Mouse (Mus musculus) intestine, postnatal 0 days (tissue): ENCODE measurements around the gene Angpt4. TPM values are rescaled to one million over a fixed set of nuclear protein-coding genes. Genes with fewer than 3 reads are reported as not detected.

Experiments
- ATAC-seq: fragments of 200-750 bp; cut with Nextera tagmentation; 2 replicates; pipeline ENCODE4 v1.8.0; 2017; ENCODE audit warnings: mild to moderate bottlenecking, moderate TSS enrichment, moderate library complexity
- H3K27ac ChIP-seq: fragments of 300-500 bp; sonication (generic); 2 replicates; pipeline ENCODE4 v1.5.1; 2014; ENCODE audit warnings: mild to moderate bottlenecking, low read depth, low read length, moderate library complexity
- H3K27me3 ChIP-seq: fragments of 300-500 bp; sonication (generic); replicated peaks from 2 replicates; pipeline ENCODE4 v1.6.1; 2014; ENCODE audit warnings: low read length, mixed read lengths; ENCODE audit not compliant: control insufficient read depth, insufficient read depth
- H3K36me3 ChIP-seq: fragments of 300-500 bp; sonication (generic); 2 replicates; pipeline ENCODE4 v1.6.1; 2014; ENCODE audit warnings: mild to moderate bottlenecking, moderate library complexity; ENCODE audit not compliant: control insufficient read depth, insufficient read depth
- H3K4me1 ChIP-seq: fragments of 300-500 bp; sonication (generic); replicated peaks from 2 replicates; pipeline ENCODE4 v1.6.1; 2014; ENCODE audit warnings: antibody characterized with exemption, low read length, mixed read lengths; ENCODE audit not compliant: control insufficient read depth, insufficient read depth
- H3K4me2 ChIP-seq: fragments of 300-500 bp; sonication (generic); replicated peaks from 2 replicates; pipeline ENCODE4 v1.6.1; 2014; ENCODE audit warnings: low read depth, mild to moderate bottlenecking, moderate library complexity
- H3K4me3 ChIP-seq: fragments of 300-500 bp; sonication (generic); 2 replicates; pipeline ENCODE4 v1.5.1; 2014; ENCODE audit warnings: low read depth, low read length
- H3K9ac ChIP-seq: fragments of 300-500 bp; sonication (generic); 2 replicates; pipeline ENCODE4 v1.6.1; 2014; ENCODE audit warnings: mild to moderate bottlenecking, low read depth, low read length
- H3K9me3 ChIP-seq: fragments of 300-500 bp; sonication (generic); 2 replicates; pipeline ENCODE4 v1.6.1; 2016; ENCODE audit warnings: mixed run types; ENCODE audit not compliant: control insufficient read depth
- CTCF ChIP-seq: sonication (generic); IDR thresholded peaks from 2 replicates; pipeline ENCODE4 v1.5.1; 2016; ENCODE audit warnings: low read depth, mild to moderate bottlenecking, control low read depth, antibody characterized with exemption, moderate library complexity
- WGBS: fragments of 180-500 bp; shearing (Covaris S2); extraction: QIAGEN DNeasy Blood & Tissue Kit; methylation state at CpG from one replicate; pipeline ENCODE4 v1.1.7; 2014; 5-methylcytosine and 5-hydroxymethylcytosine counted together
- polyA plus RNA-seq: library from polyadenylated mRNA; unstranded; fragments of >200 nt; fragmentation: Nextera tagmentation; extraction: Ambion mirVana; gene quantifications from 2 replicates; pipeline ENCODE4 v1.2.1, GENCODE M21; 2015

Angpt4 gene
- polyA plus RNA-seq, 1 experiment from 2014 or later, result 0.27 TPM

DNA sequence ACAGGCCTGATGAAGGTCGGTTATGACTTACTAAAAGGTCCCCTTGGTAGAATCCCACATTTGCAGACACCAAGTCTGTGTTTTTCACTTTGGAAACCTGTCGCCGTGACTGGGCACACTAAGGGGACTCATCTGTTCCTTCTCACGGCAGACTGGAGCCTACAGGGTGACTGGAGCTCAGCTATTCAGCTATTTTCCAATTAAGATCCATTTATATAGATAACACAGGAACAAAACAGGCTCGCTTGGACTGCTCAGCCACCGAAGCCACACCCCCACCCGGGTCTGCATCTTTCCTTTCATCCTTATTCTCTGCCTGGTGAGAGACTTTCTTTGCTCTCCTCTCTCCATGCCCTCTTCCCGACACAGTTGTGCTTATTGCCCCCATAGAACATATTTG is 10.1 kb downstream of the Angpt4 start:
- H3K36me3 ChIP-seq, result no peaks in the 10 kb centered on the region
- no peak for ATAC-seq
- H3K9me3 ChIP-seq, result no peaks in the 10 kb centered on the region
- no peak overlapping the region for H3K27ac ChIP-seq
- H3K9ac ChIP-seq, result no peak overlapping the region
- H3K27me3 ChIP-seq, result no peaks in the 10 kb centered on the region
- H3K4me3 ChIP-seq, result no peak overlapping the region
- H3K4me1 ChIP-seq, result no peaks in the 10 kb centered on the region
- 65% methylated on average over 8 of the region's 8 CpGs for WGBS
- no peak overlapping the region for H3K4me2 ChIP-seq
- no peak for TF ChIP-seq CTCF

DNA sequence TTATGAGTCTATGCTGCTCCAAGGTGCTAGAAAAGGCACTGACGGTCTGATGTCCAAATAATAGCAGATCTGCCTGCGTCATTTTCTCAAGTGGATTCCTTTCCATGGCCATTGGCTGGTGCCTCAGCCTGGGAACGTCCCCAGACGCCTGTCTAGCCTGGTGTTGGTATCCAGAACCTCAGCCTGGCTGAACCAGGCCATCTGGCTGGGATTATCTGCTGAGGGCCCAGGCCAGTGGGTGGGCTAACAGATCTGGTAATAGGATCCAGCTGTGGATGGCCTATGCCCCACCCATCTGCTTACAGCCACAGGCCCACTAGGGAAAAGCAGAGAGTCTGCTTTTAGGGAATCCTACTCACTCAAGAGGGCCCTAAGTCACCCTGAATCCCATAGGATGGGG is 10.6 kb downstream of the Angpt4 start:
- H3K27me3 ChIP-seq, result no peaks in the 10 kb centered on the region
- no peak overlapping the region for H3K4me2 ChIP-seq
- WGBS, result 48% methylated on average over 4 of the region's 4 CpGs
- no peak for TF ChIP-seq CTCF
- no peaks in the 10 kb centered on the region for H3K9me3 ChIP-seq
- H3K36me3 ChIP-seq, result no peaks in the 10 kb centered on the region
- no peak overlapping the region for H3K4me3 ChIP-seq
- no peak overlapping the region for H3K9ac ChIP-seq
- no peak for ATAC-seq
- H3K4me1 ChIP-seq, result no peaks in the 10 kb centered on the region
- H3K27ac ChIP-seq, result no peak overlapping the region

- H3K4me2 ChIP-seq, result no peak overlapping the region
- H3K9me3 ChIP-seq, result no peaks in the 10 kb centered on the region
- no peaks in the 10 kb centered on the region for H3K4me1 ChIP-seq
- H3K9ac ChIP-seq, result no peak overlapping the region
- H3K27ac ChIP-seq, result no peak overlapping the region
- H3K36me3 ChIP-seq, result no peaks in the 10 kb centered on the region
- no peak overlapping the region for H3K4me3 ChIP-seq
- WGBS, result 86% methylated on average over 7 of the region's 7 CpGs
- no peak for ATAC-seq
- no peak for TF ChIP-seq CTCF
- H3K27me3 ChIP-seq, result no peaks in the 10 kb centered on the region
These were observed 13.3 kb downstream of the Angpt4 start for GRCm38 (mm10) chr2:151924276-151924675.

- H3K9ac ChIP-seq, result no peak overlapping the region
- H3K27ac ChIP-seq, result no peak overlapping the region
- H3K36me3 ChIP-seq, result no peaks in the 10 kb centered on the region
- no peaks in the 10 kb centered on the region for H3K9me3 ChIP-seq
- WGBS, result 46% methylated on average over 4 of the region's 4 CpGs
- TF ChIP-seq CTCF, result no peak
- H3K27me3 ChIP-seq, result no peaks in the 10 kb centered on the region
- ATAC-seq, result no peak
- H3K4me1 ChIP-seq, result no peaks in the 10 kb centered on the region
- no peak overlapping the region for H3K4me2 ChIP-seq
- H3K4me3 ChIP-seq, result no peak overlapping the region
These were observed 14.7 kb downstream of the Angpt4 start for GRCm38 (mm10) chr2:151925715-151926114.

DNA sequence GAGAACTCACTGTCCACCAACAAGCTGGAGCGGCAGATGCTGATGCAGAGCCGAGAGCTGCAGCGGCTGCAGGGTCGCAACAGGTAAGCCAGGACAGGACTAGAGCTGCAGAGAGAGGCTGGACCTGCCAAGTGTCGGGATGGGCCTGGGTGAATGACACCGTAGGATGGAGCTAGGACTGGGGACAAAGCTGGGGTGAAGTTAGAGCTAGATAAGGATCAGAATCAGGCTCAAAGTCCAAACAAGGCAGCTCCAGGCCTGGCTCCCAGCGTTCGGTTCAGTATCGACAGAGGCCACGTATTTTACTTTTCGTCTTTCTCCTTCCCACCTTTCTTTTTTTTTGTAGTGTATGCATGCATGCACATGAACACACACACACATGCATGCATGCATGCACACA is 16.1 kb downstream of the Angpt4 start:
- H3K27ac ChIP-seq, result no peak overlapping the region
- H3K27me3 ChIP-seq, result no peaks in the 10 kb centered on the region
- ATAC-seq, result no peak
- H3K4me3 ChIP-seq, result no peak overlapping the region
- WGBS, result 59% methylated on average over 11 of the region's 11 CpGs
- no peaks in the 10 kb centered on the region for H3K9me3 ChIP-seq
- no peak overlapping the region for H3K9ac ChIP-seq
- no peaks in the 10 kb centered on the region for H3K4me1 ChIP-seq
- no peak overlapping the region for H3K4me2 ChIP-seq
- no peak for TF ChIP-seq CTCF
- H3K36me3 ChIP-seq, result no peaks in the 10 kb centered on the region

- no peaks in the 10 kb centered on the region for H3K36me3 ChIP-seq
- H3K4me1 ChIP-seq, result no peaks in the 10 kb centered on the region
- H3K9me3 ChIP-seq, result no peaks in the 10 kb centered on the region
- no peaks in the 10 kb centered on the region for H3K27me3 ChIP-seq
- ATAC-seq, result no peak
- TF ChIP-seq CTCF, result peak; percentile 95
- 38% methylated on average over 7 of the region's 7 CpGs for WGBS
- no peak overlapping the region for H3K4me3 ChIP-seq
- no peak overlapping the region for H3K9ac ChIP-seq
- no peak overlapping the region for H3K4me2 ChIP-seq
- no peak overlapping the region for H3K27ac ChIP-seq
These were observed 19.5 kb downstream of the Angpt4 start for GRCm38 (mm10) chr2:151930389-151931074.

GRCm38 (mm10) chr2:151937893-151938292 is 26.9 kb downstream of the Angpt4 start:
- no peaks in the 10 kb centered on the region for H3K4me1 ChIP-seq
- H3K36me3 ChIP-seq, result no peaks in the 10 kb centered on the region
- H3K9me3 ChIP-seq, result no peaks in the 10 kb centered on the region
- no peak overlapping the region for H3K4me3 ChIP-seq
- H3K4me2 ChIP-seq, result no peak overlapping the region
- no peak for TF ChIP-seq CTCF
- no peaks in the 10 kb centered on the region for H3K27me3 ChIP-seq
- WGBS, result 44% methylated on average over 3 of the region's 3 CpGs
- no peak overlapping the region for H3K27ac ChIP-seq
- ATAC-seq, result no peak
- H3K9ac ChIP-seq, result no peak overlapping the region
